Mouse (Mus musculus): ENCODE data around the gene Gnb4. TPM values are rescaled to one million over a fixed set of nuclear protein-coding genes. Genes with fewer than 3 reads are reported as not detected.

Gnb4 gene
- total RNA-seq (2022): 1 to 10 TPM; 3.1 to 5.4 (median 4.8) TPM

- DNase-seq (ENCODE audit: low spot score in 2 of 2): no peak
Measured at GRCm38 (mm10) chr3:32616331-32617052, at the start of gene Gnb4. TSS of gene Gnb4 (minus strand) at chr3:32616585.

GRCm38 (mm10) chr3:32661556-32661930 lies 45.2 kb upstream of the Gnb4 start:
- no peak for DNase-seq (ENCODE audit: low spot score in 2 of 2)

- no peak for DNase-seq (ENCODE audit: low spot score in 2 of 2)
Measured at GRCm38 (mm10) chr3:32660831-32661555, 44.6 kb upstream of the Gnb4 start.

- DNase-seq (ENCODE audit: low spot score in 2 of 2): no peak
Measured at GRCm38 (mm10) chr3:32660276-32660675, 43.9 kb upstream of the Gnb4 start.

- no peak for DNase-seq (ENCODE audit: low spot score in 2 of 2)
Measured at GRCm38 (mm10) chr3:32659506-32659905, 43.1 kb upstream of the Gnb4 start.

- DNase-seq (ENCODE audit: low spot score in 2 of 2): no peak
Measured at GRCm38 (mm10) chr3:32658821-32659220, 42.4 kb upstream of the Gnb4 start.

GRCm38 (mm10) chr3:32658401-32658800 lies 42.0 kb upstream of the Gnb4 start:
- DNase-seq (ENCODE audit: low spot score in 2 of 2): no peak

GRCm38 (mm10) chr3:32656398-32656994 lies 40.1 kb upstream of the Gnb4 start:
- no peak for DNase-seq (ENCODE audit: low spot score in 2 of 2)

- DNase-seq (ENCODE audit: low spot score in 2 of 2): no peak
Measured at GRCm38 (mm10) chr3:32655994-32656393, 39.6 kb upstream of the Gnb4 start.

- DNase-seq (ENCODE audit: low spot score in 2 of 2): no peak
Measured at GRCm38 (mm10) chr3:32652739-32653138, 36.4 kb upstream of the Gnb4 start.

- no peak for DNase-seq (ENCODE audit: low spot score in 2 of 2)
Measured at GRCm38 (mm10) chr3:32649284-32649683, 32.9 kb upstream of the Gnb4 start.

GRCm38 (mm10) chr3:32646918-32647317 lies 30.5 kb upstream of the Gnb4 start:
- no peak for DNase-seq (ENCODE audit: low spot score in 2 of 2)

- DNase-seq (ENCODE audit: low spot score in 2 of 2): no peak
Measured at GRCm38 (mm10) chr3:32644751-32645150, 28.4 kb upstream of the Gnb4 start.

- no peak for DNase-seq (ENCODE audit: low spot score in 2 of 2)
Measured at GRCm38 (mm10) chr3:32642116-32642515, 25.7 kb upstream of the Gnb4 start.

GRCm38 (mm10) chr3:32638240-32638639 lies 21.9 kb upstream of the Gnb4 start:
- DNase-seq (ENCODE audit: low spot score in 2 of 2): no peak

GRCm38 (mm10) chr3:32632760-32633264 lies 16.4 kb upstream of the Gnb4 start:
- DNase-seq (ENCODE audit: low spot score in 2 of 2): no peak

GRCm38 (mm10) chr3:32630210-32630609 lies 13.8 kb upstream of the Gnb4 start:
- DNase-seq (ENCODE audit: low spot score in 2 of 2): no peak

GRCm38 (mm10) chr3:32628141-32628540 lies 11.8 kb upstream of the Gnb4 start:
- DNase-seq (ENCODE audit: low spot score in 2 of 2): no peak

- no peak for DNase-seq (ENCODE audit: low spot score in 2 of 2)
Measured at GRCm38 (mm10) chr3:32622106-32622505, 5.7 kb upstream of the Gnb4 start.

- no peak for DNase-seq (ENCODE audit: low spot score in 2 of 2)
Measured at GRCm38 (mm10) chr3:32621658-32622057, 5.3 kb upstream of the Gnb4 start.

GRCm38 (mm10) chr3:32617053-32617642 lies 763 bp upstream of the Gnb4 start:
- no peak for DNase-seq (ENCODE audit: low spot score in 2 of 2)

GRCm38 (mm10) chr3:32616006-32616330 lies 417 bp downstream of the Gnb4 start:
- no peak for DNase-seq (ENCODE audit: low spot score in 2 of 2)
